Mouse (Mus musculus) lung, postnatal 4 days (tissue): Measurements from ENCODE around the gene Mob1b.

Experiments used
- DNase-seq, 2 experiments: peaks; one replicate each; pipeline ENCODE4 v3.0.0; 2021

Mob1b gene

GRCm38 (mm10) chr5:88790675-88791074 lies 70.0 kb downstream of the Mob1b start:
- DNase-seq = no peak

- peak; percentile 25 to 66 for DNase-seq
Observed at GRCm38 (mm10) chr5:88791256-88792245, 70.9 kb downstream of the Mob1b start.

- no peak for DNase-seq
Observed at GRCm38 (mm10) chr5:88793676-88794075, 73.0 kb downstream of the Mob1b start.

- no peak for DNase-seq
Observed at GRCm38 (mm10) chr5:88795910-88796584, 75.4 kb downstream of the Mob1b start.

GRCm38 (mm10) chr5:88796588-88796987 lies 75.9 kb downstream of the Mob1b start:
- no peak for DNase-seq

- DNase-seq = no peak
Observed at GRCm38 (mm10) chr5:88797121-88797520, 76.5 kb downstream of the Mob1b start.

GRCm38 (mm10) chr5:88805616-88806015 lies 85.0 kb downstream of the Mob1b start:
- DNase-seq = no peak

GRCm38 (mm10) chr5:88806278-88806677 lies 85.6 kb downstream of the Mob1b start:
- DNase-seq = no peak

GRCm38 (mm10) chr5:88807342-88807741 lies 86.7 kb downstream of the Mob1b start:
- DNase-seq = no peak

- DNase-seq = no peak
Observed at GRCm38 (mm10) chr5:88813188-88813587, 92.5 kb downstream of the Mob1b start.
